Mouse (Mus musculus): ENCODE measurements around the gene Gdf3.

- TF ChIP-seq CTCF (IDR thresholded peaks at IDR 0.05; ENCODE audit: low read depth) (peak; percentile 17; the same call in 1 of the 2 replicates), EP300 (IDR thresholded peaks at IDR 0.05; ENCODE audit: low read depth) (no peak)
Measured at GRCm38 (mm10) chr6:122565070-122565784, 44.7 kb downstream of the Gdf3 start.

All from liver, embryonic 14.5 days (tissue).